Mouse (Mus musculus): Measurements from ENCODE around the gene Cbx8. TPM values are rescaled to one million over a fixed set of nuclear protein-coding genes. Genes with fewer than 3 reads are reported as not detected.

Cbx8 gene
- total and polyA plus RNA-seq, 2 experiments from 2014 or later, result 7.6 to 15.5 TPM

DNA sequence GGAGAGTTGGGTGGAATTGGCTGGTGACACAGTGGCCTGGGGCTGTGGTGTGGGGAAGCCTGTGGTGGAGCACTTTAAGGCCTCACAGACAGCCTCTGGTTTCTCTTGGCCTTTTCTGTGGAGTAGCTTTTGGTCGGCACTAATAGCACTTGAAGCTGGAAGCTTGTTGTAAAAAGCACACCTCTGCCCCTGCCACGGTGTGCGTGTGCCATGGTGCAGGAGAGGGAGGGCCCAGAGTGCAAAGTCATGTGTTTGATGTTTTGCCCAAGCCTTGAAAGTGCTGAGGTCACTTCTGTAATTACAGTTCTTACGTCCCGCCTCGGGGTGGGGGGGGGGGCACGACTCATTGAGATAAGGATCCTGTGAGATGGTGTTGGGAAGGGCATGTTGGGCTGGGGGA lies 16.5 kb downstream of the Cbx8 start:
- Histone ChIP-seq H3K9ac (replicated peaks; ENCODE audit: low read length, poor library complexity, severe bottlenecking) (0 out of 2 replicates have a peak overlapping the region, but pooled peaks have one; percentile 83), H3K4me2 (ENCODE audit: low read depth, low read length, poor library complexity, severe bottlenecking) (peak overlapping the region; percentile 90), H3K4me3 (ENCODE audit: low read depth, low read length) (peak overlapping the region; percentile 92), H3K27ac (ENCODE audit: low read depth, low read length) (no peak overlapping the region), H3K36me3 (ENCODE audit: insufficient read depth, low read length) (peaks cover 25% of the 10 kb centered on the region), H3K4me1 (ENCODE audit: insufficient read depth, low read length) (peaks cover 16% of the 10 kb centered on the region; the same call in 1 of the 2 replicates), H3K9me3 (ENCODE audit: low read length) (no peaks in the 10 kb centered on the region), H3K27me3 (ENCODE audit: insufficient read depth, low read length) (peaks cover 3% of the 10 kb centered on the region; the same call in 1 of the 2 replicates)
- DNase-seq (ENCODE audit: low spot score), result no peak
- TF ChIP-seq CTCF (IDR thresholded peaks at IDR 0.05), result no peak
- 13% methylated on average over 7 of the region's 7 CpGs for WGBS
- no peak for ATAC-seq (ENCODE audit: low FRiP score)

GRCm38 (mm10) chr11:119023616-119023980 lies 17.2 kb downstream of the Cbx8 start:
- ATAC-seq (ENCODE audit: low FRiP score), result 0 out of 2 replicates have a peak, but pooled peaks have one; percentile 32

DNA sequence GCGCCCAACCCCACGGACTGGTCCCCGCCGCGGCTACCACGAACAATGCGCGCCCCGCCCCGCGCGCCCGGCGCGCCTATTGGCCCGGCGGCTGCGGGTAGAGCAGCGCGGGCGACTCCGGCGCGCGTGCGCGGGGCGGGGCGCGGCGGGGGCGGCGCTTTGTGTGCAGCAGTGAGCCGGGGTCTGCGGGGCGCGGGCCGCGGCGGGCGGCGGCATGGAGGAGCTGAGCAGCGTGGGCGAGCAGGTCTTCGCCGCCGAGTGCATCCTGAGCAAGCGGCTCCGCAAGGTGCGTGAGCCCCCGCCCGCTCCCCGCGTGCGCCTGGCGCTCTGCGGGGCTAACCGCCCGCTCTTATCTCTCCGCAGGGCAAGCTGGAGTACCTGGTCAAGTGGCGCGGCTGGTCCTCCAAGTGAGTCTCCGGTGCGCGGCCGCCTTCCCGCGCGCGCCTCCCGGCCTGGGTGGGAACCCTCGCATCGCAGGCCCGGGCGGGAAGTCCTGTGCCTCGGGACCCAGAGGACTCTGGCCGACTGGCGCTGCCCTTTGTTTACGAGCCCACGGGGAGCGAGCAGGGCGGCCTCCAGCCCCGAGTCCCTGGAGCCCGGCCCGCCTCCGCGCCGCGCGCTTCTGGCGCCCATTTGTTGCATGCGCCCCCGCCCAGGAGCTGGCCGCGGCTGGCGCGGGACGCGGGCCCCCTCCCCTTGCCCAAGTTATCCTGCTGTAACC lies 17.7 kb downstream of the Cbx8 start, which contains the start of gene Cbx2:
Cbx2 (plus strand) TSS at position 68 of the 721 bp plus-strand sequence.
- Histone ChIP-seq H3K4me3 (ENCODE audit: low read depth, low read length) (peak within 1 kb of the TSS; percentile 92), H3K9me3 (ENCODE audit: low read length) (no peaks in the 10 kb centered on the region), H3K27ac (ENCODE audit: low read depth, low read length) (peak within 1 kb of the TSS; percentile 70), H3K27me3 (ENCODE audit: insufficient read depth, low read length) (peaks cover 3% of the 10 kb centered on the region; the same call in 1 of the 2 replicates), H3K9ac (replicated peaks; ENCODE audit: low read length, poor library complexity, severe bottlenecking) (peak within 1 kb of the TSS; percentile 83), H3K4me1 (ENCODE audit: insufficient read depth, low read length) (peaks cover 16% of the 10 kb centered on the region; the same call in 1 of the 2 replicates), H3K36me3 (ENCODE audit: insufficient read depth, low read length) (peaks cover 16% of the 10 kb centered on the region), H3K4me2 (ENCODE audit: low read depth, low read length, poor library complexity, severe bottlenecking) (peak within 1 kb of the TSS; percentile 90)
- under 1% methylated on average over 81 of the region's 99 CpGs for WGBS
- DNase-seq (ENCODE audit: low spot score) (peak; percentile 92), ATAC-seq (ENCODE audit: low FRiP score) (peak; percentile 91)
- no peak for TF ChIP-seq CTCF (IDR thresholded peaks at IDR 0.05)

More at GRCm38 (mm10) chr11:119023616-119023980, 17.2 kb downstream of the Cbx8 start:
- Histone ChIP-seq H3K4me2 (ENCODE audit: low read depth, low read length, poor library complexity, severe bottlenecking) (peak overlapping the region; percentile 90), H3K9ac (replicated peaks; ENCODE audit: low read length, poor library complexity, severe bottlenecking) (peak overlapping the region; percentile 83), H3K9me3 (ENCODE audit: low read length) (no peaks in the 10 kb centered on the region), H3K4me1 (ENCODE audit: insufficient read depth, low read length) (peaks cover 16% of the 10 kb centered on the region; the same call in 1 of the 2 replicates), H3K4me3 (ENCODE audit: low read depth, low read length) (peak overlapping the region; percentile 92), H3K27me3 (ENCODE audit: insufficient read depth, low read length) (peaks cover 3% of the 10 kb centered on the region; the same call in 1 of the 2 replicates), H3K36me3 (ENCODE audit: insufficient read depth, low read length) (peaks cover 21% of the 10 kb centered on the region), H3K27ac (ENCODE audit: low read depth, low read length) (peak overlapping the region; percentile 70; the same call in 1 of the 2 replicates)
- DNase-seq (ENCODE audit: low spot score), result no peak
- no peak for TF ChIP-seq CTCF (IDR thresholded peaks at IDR 0.05)
- 0% methylated on average over 11 of the region's 15 CpGs for WGBS

DNA sequence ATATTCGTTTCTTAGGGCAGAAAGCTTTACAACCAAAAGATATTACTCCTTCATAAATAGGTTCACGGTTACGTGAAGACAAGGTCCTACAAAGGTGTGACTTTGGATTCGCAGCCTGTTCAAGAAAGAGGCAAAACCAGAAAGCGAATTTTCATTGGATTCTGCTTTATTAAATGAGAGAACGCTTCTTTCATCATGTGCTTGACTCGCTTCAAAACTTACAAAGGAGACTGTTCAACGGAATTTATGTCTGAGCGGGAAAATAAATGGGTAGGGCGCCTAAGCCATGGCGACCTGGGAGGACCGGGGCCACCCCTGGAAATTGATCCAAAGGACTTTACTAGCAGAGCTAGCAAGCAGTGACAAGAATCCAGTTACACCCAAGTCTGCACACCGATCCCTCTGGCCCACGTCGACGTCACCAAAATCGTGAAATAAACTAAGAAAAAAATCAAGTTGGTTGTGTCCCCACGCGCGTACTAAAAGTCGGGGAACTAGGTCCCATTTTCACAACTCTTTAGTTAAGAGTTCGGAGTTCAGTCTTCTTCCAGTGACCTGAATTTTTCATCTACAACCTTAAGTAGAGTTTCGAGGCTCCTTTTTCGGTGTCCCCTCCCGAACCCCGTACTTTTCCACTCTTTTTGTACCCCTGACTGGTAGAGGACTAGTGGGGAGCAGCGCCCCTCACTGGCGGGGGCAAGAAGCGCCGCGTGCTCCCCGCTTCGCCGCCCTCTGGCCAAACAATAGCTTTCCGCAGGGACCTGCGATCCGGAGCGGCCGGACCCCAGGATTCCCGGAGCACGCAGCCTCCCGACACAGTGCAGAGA lies 18.5 kb downstream of the Cbx8 start:
- TF ChIP-seq CTCF (IDR thresholded peaks at IDR 0.05), result peak; percentile 67
- Histone ChIP-seq H3K4me1 (ENCODE audit: insufficient read depth, low read length) (peaks cover 16% of the 10 kb centered on the region; the same call in 1 of the 2 replicates), H3K9me3 (ENCODE audit: low read length) (no peaks in the 10 kb centered on the region), H3K9ac (replicated peaks; ENCODE audit: low read length, poor library complexity, severe bottlenecking) (peak overlapping the region; percentile 83), H3K36me3 (ENCODE audit: insufficient read depth, low read length) (peaks cover 9% of the 10 kb centered on the region), H3K27ac (ENCODE audit: low read depth, low read length) (peak overlapping the region; percentile 70), H3K27me3 (ENCODE audit: insufficient read depth, low read length) (peaks cover 3% of the 10 kb centered on the region; the same call in 1 of the 2 replicates), H3K4me3 (ENCODE audit: low read depth, low read length) (peak overlapping the region; percentile 92), H3K4me2 (ENCODE audit: low read depth, low read length, poor library complexity, severe bottlenecking) (peak overlapping the region; percentile 90)
- no peak for ATAC-seq (ENCODE audit: low FRiP score)
- DNase-seq (ENCODE audit: low spot score), result no peak
- WGBS, result 5% methylated on average over 42 of the region's 42 CpGs

- 96% methylated on average over 7 of the region's 7 CpGs for WGBS
- H3K4me1 ChIP-seq (ENCODE audit: insufficient read depth, low read length), result peaks cover 11% of the 10 kb centered on the region; the same call in 1 of the 2 replicates
Observed at GRCm38 (mm10) chr11:119021180-119021579, 19.6 kb downstream of the Cbx8 start.

More at GRCm38 (mm10) chr11:119021180-119021579, 19.6 kb downstream of the Cbx8 start:
- TF ChIP-seq CTCF (IDR thresholded peaks at IDR 0.05), result no peak
- peaks cover 3% of the 10 kb centered on the region; the same call in 1 of the 2 replicates for H3K27me3 ChIP-seq (ENCODE audit: insufficient read depth, low read length)
- no peaks in the 10 kb centered on the region for H3K36me3 ChIP-seq (ENCODE audit: insufficient read depth, low read length)
- no peak overlapping the region for H3K27ac ChIP-seq (ENCODE audit: low read depth, low read length)
- no peak overlapping the region for H3K4me3 ChIP-seq (ENCODE audit: low read depth, low read length)
- ATAC-seq (ENCODE audit: low FRiP score), result no peak
- no peaks in the 10 kb centered on the region for H3K9me3 ChIP-seq (ENCODE audit: low read length)
- DNase-seq (ENCODE audit: low spot score), result no peak
- H3K9ac ChIP-seq (replicated peaks; ENCODE audit: low read length, poor library complexity, severe bottlenecking), result no peak overlapping the region
- H3K4me2 ChIP-seq (ENCODE audit: low read depth, low read length, poor library complexity, severe bottlenecking), result no peak overlapping the region

Measured in midbrain, postnatal 0 days (tissue).